Mouse (Mus musculus) gastrocnemius, postnatal 36 days (tissue): Measurements from ENCODE around the gene Nkiras1. TPM values are rescaled to one million over a fixed set of nuclear protein-coding genes. Genes with fewer than 3 reads are reported as not detected.
"Not testable (repeated sequence)": the region's sequence is repeated elsewhere in the genome, so short reads cannot be mapped to it uniquely, and the experiment has no call there.

Experiments
- DNase-seq, 2 experiments: peaks; one replicate each; pipeline ENCODE4 v3.0.0; 2022
- intact Hi-C: fragments of 180-260 bp; cut with DNase I; formaldehyde crosslinking; loops from one replicate; pipeline ENCODE4 v1.15.1; 2025
- long read RNA-seq, 2 experiments: library from polyadenylated mRNA; stranded (forward); transcript quantifications; one replicate each; pipeline ENCODE4 v2.0.0; 2021
- total RNA-seq, 2 experiments: library from RNA; stranded (reverse); gene quantifications; 2 replicates each; pipeline ENCODE4 v1.2.3; 2021

Nkiras1 gene
- total RNA-seq: 10 to 100 TPM; 27.7 to 31.9 TPM
- long read RNA-seq, experiment 1, full-length matches to known transcripts: 53 of 71 reads
- long read RNA-seq, experiment 1, partial matches to known transcripts: 2 of 71 reads
- long read RNA-seq, experiment 1, other reads (novel, unspliced or antisense): 16 of 71 reads
- long read RNA-seq, experiment 2, full-length matches to known transcripts: 76 of 97 reads
- long read RNA-seq, experiment 2, partial matches to known transcripts: 0 of 97 reads
- long read RNA-seq, experiment 2, other reads (novel, unspliced or antisense): 21 of 97 reads

- intact Hi-C loops: loop anchor here (2.0 kb wide), 1 partner anchor 32 kb away; the partner anchor contains the start of gene Nr1d2
- peak; percentile 94 to 99 for DNase-seq
These were observed at the start of gene Nkiras1, which contains the start of gene Rpl15 for GRCm38 (mm10) chr14:18270529-18271441. Gene Nkiras1 (plus strand): TSS chr14:18271136. Gene Rpl15 (minus strand): TSS chr14:18271391.

GRCm38 (mm10) chr14:18221977-18222376, 49.0 kb upstream of the Nkiras1 start:
- intact Hi-C loops: no loop called here
- no peak for DNase-seq

- intact Hi-C loops, DNase-seq: not testable (repeated sequence)
These were observed 45.5 kb upstream of the Nkiras1 start for GRCm38 (mm10) chr14:18225431-18225830.

GRCm38 (mm10) chr14:18226181-18226580, 44.8 kb upstream of the Nkiras1 start:
- DNase-seq, intact Hi-C loops: not testable (repeated sequence)

- intact Hi-C loops: not testable (repeated sequence)
These were observed 41.2 kb upstream of the Nkiras1 start for GRCm38 (mm10) chr14:18229751-18230150.

GRCm38 (mm10) chr14:18231866-18232265, 39.1 kb upstream of the Nkiras1 start:
- DNase-seq, intact Hi-C loops: not testable (repeated sequence)

More at GRCm38 (mm10) chr14:18229751-18230150, 41.2 kb upstream of the Nkiras1 start:
- not testable (repeated sequence) for DNase-seq

- no peak for DNase-seq
- intact Hi-C loops: no loop called here
These were observed 37.9 kb upstream of the Nkiras1 start for GRCm38 (mm10) chr14:18233076-18233475.

- intact Hi-C loops: no loop called here
- no peak for DNase-seq
These were observed 36.7 kb upstream of the Nkiras1 start for GRCm38 (mm10) chr14:18233981-18234960.

GRCm38 (mm10) chr14:18236496-18237235, 34.3 kb upstream of the Nkiras1 start:
- DNase-seq, intact Hi-C loops: not testable (repeated sequence)

- DNase-seq: no peak
- intact Hi-C loops: no loop called here
These were observed 33.6 kb upstream of the Nkiras1 start for GRCm38 (mm10) chr14:18237381-18237780.

GRCm38 (mm10) chr14:18238131-18238749, 32.7 kb upstream of the Nkiras1 start:
- intact Hi-C loops: loop anchor here (2.0 kb wide), 1 partner anchor 33 kb away; the partner anchor contains the start of genes Nkiras1 and Rpl15
- peak; percentile 97 to 98 for DNase-seq

- intact Hi-C loops: loop anchor here (2.0 kb wide), 1 partner anchor 32 kb away; the partner anchor contains the start of genes Nkiras1 and Rpl15
- peak; percentile 97 to 100 for DNase-seq
These were observed 31.9 kb upstream of the Nkiras1 start, which contains the start of gene Nr1d2 for GRCm38 (mm10) chr14:18238750-18239731. Gene Nr1d2 (minus strand): TSS chr14:18239127.

- intact Hi-C loops: no loop called here
- DNase-seq: no peak
These were observed 30.8 kb upstream of the Nkiras1 start for GRCm38 (mm10) chr14:18240132-18240531.

- intact Hi-C loops: no loop called here
- DNase-seq: no peak
These were observed 29.1 kb upstream of the Nkiras1 start for GRCm38 (mm10) chr14:18241786-18242185.

GRCm38 (mm10) chr14:18242638-18243130, 28.3 kb upstream of the Nkiras1 start:
- intact Hi-C loops: no loop called here
- DNase-seq: no peak

- intact Hi-C loops: no loop called here
- no peak for DNase-seq
These were observed 9.7 kb upstream of the Nkiras1 start for GRCm38 (mm10) chr14:18261203-18261602.

GRCm38 (mm10) chr14:18263427-18263826, 7.5 kb upstream of the Nkiras1 start:
- intact Hi-C loops: loop anchor here (2.0 kb wide), 1 partner anchor 17 kb away; no protein-coding TSS in a partner anchor
- no peak for DNase-seq
